Mouse (Mus musculus): Measurements from ENCODE around the gene Pbx3. TPM values are rescaled to one million over a fixed set of nuclear protein-coding genes. Genes with fewer than 3 reads are reported as not detected.

The Pbx3 gene
- polyA plus RNA-seq, 1 experiment from 2014 or later, result 87.4 TPM

GRCm38 (mm10) chr2:34157746-34158145, 215.2 kb downstream of the Pbx3 start:
- H3K4me3 ChIP-seq (ENCODE audit: low read depth, low read length), result no peak overlapping the region
- DNase-seq (ENCODE audit: low spot score), result no peak
- H3K9ac ChIP-seq (ENCODE audit: low read depth, low read length), result no peak overlapping the region
- ATAC-seq (ENCODE audit: low FRiP score), result no peak
- H3K9me3 ChIP-seq (ENCODE audit: control insufficient read depth, low read length), result no peaks in the 10 kb centered on the region
- 90% methylated on average over 3 of the region's 3 CpGs for WGBS
- no peaks in the 10 kb centered on the region for H3K36me3 ChIP-seq (ENCODE audit: control insufficient read depth, insufficient read depth, low read length)
- no peaks in the 10 kb centered on the region for H3K27me3 ChIP-seq (ENCODE audit: control insufficient read depth, insufficient read depth, low read length)
- no peak overlapping the region for H3K27ac ChIP-seq (ENCODE audit: low read depth, low read length)
- H3K4me2 ChIP-seq (replicated peaks; ENCODE audit: low read depth, low read length), result no peak overlapping the region
- no peaks in the 10 kb centered on the region for H3K4me1 ChIP-seq (replicated peaks; ENCODE audit: control insufficient read depth, insufficient read depth, low read length)

GRCm38 (mm10) chr2:34154833-34155232, 218.1 kb downstream of the Pbx3 start:
- no peak overlapping the region for H3K27ac ChIP-seq (ENCODE audit: low read depth, low read length)
- H3K9me3 ChIP-seq (ENCODE audit: control insufficient read depth, low read length), result no peaks in the 10 kb centered on the region
- ATAC-seq (ENCODE audit: low FRiP score), result no peak
- DNase-seq (ENCODE audit: low spot score), result no peak
- H3K4me3 ChIP-seq (ENCODE audit: low read depth, low read length), result no peak overlapping the region
- no peaks in the 10 kb centered on the region for H3K4me1 ChIP-seq (replicated peaks; ENCODE audit: control insufficient read depth, insufficient read depth, low read length)
- H3K36me3 ChIP-seq (ENCODE audit: control insufficient read depth, insufficient read depth, low read length), result no peaks in the 10 kb centered on the region
- WGBS, result 71% methylated on average over 5 of the region's 5 CpGs
- H3K9ac ChIP-seq (ENCODE audit: low read depth, low read length), result no peak overlapping the region
- no peaks in the 10 kb centered on the region for H3K27me3 ChIP-seq (ENCODE audit: control insufficient read depth, insufficient read depth, low read length)
- H3K4me2 ChIP-seq (replicated peaks; ENCODE audit: low read depth, low read length), result no peak overlapping the region

GRCm38 (mm10) chr2:34153336-34153735, 219.6 kb downstream of the Pbx3 start:
- H3K4me1 ChIP-seq (replicated peaks; ENCODE audit: control insufficient read depth, insufficient read depth, low read length), result no peaks in the 10 kb centered on the region
- H3K36me3 ChIP-seq (ENCODE audit: control insufficient read depth, insufficient read depth, low read length), result no peaks in the 10 kb centered on the region
- 73% methylated on average over 6 of the region's 6 CpGs for WGBS
- H3K4me2 ChIP-seq (replicated peaks; ENCODE audit: low read depth, low read length), result no peak overlapping the region
- H3K9me3 ChIP-seq (ENCODE audit: control insufficient read depth, low read length), result no peaks in the 10 kb centered on the region
- H3K27me3 ChIP-seq (ENCODE audit: control insufficient read depth, insufficient read depth, low read length), result no peaks in the 10 kb centered on the region
- H3K27ac ChIP-seq (ENCODE audit: low read depth, low read length), result no peak overlapping the region
- no peak for DNase-seq (ENCODE audit: low spot score)
- H3K4me3 ChIP-seq (ENCODE audit: low read depth, low read length), result no peak overlapping the region
- no peak overlapping the region for H3K9ac ChIP-seq (ENCODE audit: low read depth, low read length)
- ATAC-seq (ENCODE audit: low FRiP score), result no peak

GRCm38 (mm10) chr2:34150560-34150959, 222.4 kb downstream of the Pbx3 start:
- no peak overlapping the region for H3K9ac ChIP-seq (ENCODE audit: low read depth, low read length)
- DNase-seq (ENCODE audit: low spot score), result no peak
- no peak overlapping the region for H3K4me2 ChIP-seq (replicated peaks; ENCODE audit: low read depth, low read length)
- H3K4me1 ChIP-seq (replicated peaks; ENCODE audit: control insufficient read depth, insufficient read depth, low read length), result no peaks in the 10 kb centered on the region
- H3K27ac ChIP-seq (ENCODE audit: low read depth, low read length), result no peak overlapping the region
- H3K36me3 ChIP-seq (ENCODE audit: control insufficient read depth, insufficient read depth, low read length), result no peaks in the 10 kb centered on the region
- WGBS, result 92% methylated on average over 4 of the region's 4 CpGs
- no peak for ATAC-seq (ENCODE audit: low FRiP score)
- no peaks in the 10 kb centered on the region for H3K9me3 ChIP-seq (ENCODE audit: control insufficient read depth, low read length)
- no peak overlapping the region for H3K4me3 ChIP-seq (ENCODE audit: low read depth, low read length)
- no peaks in the 10 kb centered on the region for H3K27me3 ChIP-seq (ENCODE audit: control insufficient read depth, insufficient read depth, low read length)

- DNase-seq (ENCODE audit: low spot score) (no peak), ATAC-seq (ENCODE audit: low FRiP score) (no peak)
- Histone ChIP-seq H3K27ac (ENCODE audit: low read depth, low read length) (no peak overlapping the region), H3K9me3 (ENCODE audit: control insufficient read depth, low read length) (no peaks in the 10 kb centered on the region), H3K4me3 (ENCODE audit: low read depth, low read length) (no peak overlapping the region), H3K36me3 (ENCODE audit: control insufficient read depth, insufficient read depth, low read length) (no peaks in the 10 kb centered on the region), H3K9ac (ENCODE audit: low read depth, low read length) (no peak overlapping the region), H3K4me2 (replicated peaks; ENCODE audit: low read depth, low read length) (no peak overlapping the region), H3K4me1 (replicated peaks; ENCODE audit: control insufficient read depth, insufficient read depth, low read length) (no peaks in the 10 kb centered on the region), H3K27me3 (ENCODE audit: control insufficient read depth, insufficient read depth, low read length) (no peaks in the 10 kb centered on the region)
- WGBS, result 82% methylated on average over 7 of the region's 7 CpGs
Observed at GRCm38 (mm10) chr2:34148214-34148613, 224.7 kb downstream of the Pbx3 start.

- no peaks in the 10 kb centered on the region for H3K36me3 ChIP-seq (ENCODE audit: control insufficient read depth, insufficient read depth, low read length)
- no peak overlapping the region for H3K27ac ChIP-seq (ENCODE audit: low read depth, low read length)
- ATAC-seq (ENCODE audit: low FRiP score) (no peak), DNase-seq (ENCODE audit: low spot score) (no peak)
- H3K4me2 ChIP-seq (replicated peaks; ENCODE audit: low read depth, low read length), result no peak overlapping the region
- no peaks in the 10 kb centered on the region for H3K27me3 ChIP-seq (ENCODE audit: control insufficient read depth, insufficient read depth, low read length)
- H3K9ac ChIP-seq (ENCODE audit: low read depth, low read length), result no peak overlapping the region
- no peak overlapping the region for H3K4me3 ChIP-seq (ENCODE audit: low read depth, low read length)
- H3K9me3 ChIP-seq (ENCODE audit: control insufficient read depth, low read length), result no peaks in the 10 kb centered on the region
- 83% methylated on average over 14 of the region's 14 CpGs for WGBS
- H3K4me1 ChIP-seq (replicated peaks; ENCODE audit: control insufficient read depth, insufficient read depth, low read length), result no peaks in the 10 kb centered on the region
Observed at GRCm38 (mm10) chr2:34147476-34147875, 225.5 kb downstream of the Pbx3 start.

- DNase-seq (ENCODE audit: low spot score), result no peak
- ATAC-seq (ENCODE audit: low FRiP score), result no peak
- 87% methylated on average over 4 of the region's 4 CpGs for WGBS
Observed at GRCm38 (mm10) chr2:34147036-34147435, 225.9 kb downstream of the Pbx3 start.

GRCm38 (mm10) chr2:34146431-34146830, 226.5 kb downstream of the Pbx3 start:
- WGBS, result 74% methylated on average over 1 of the region's 1 CpGs
- H3K27me3 ChIP-seq (ENCODE audit: control insufficient read depth, insufficient read depth, low read length), result no peaks in the 10 kb centered on the region
- no peak for ATAC-seq (ENCODE audit: low FRiP score)

More at GRCm38 (mm10) chr2:34147036-34147435, 225.9 kb downstream of the Pbx3 start:
- Histone ChIP-seq H3K9ac (ENCODE audit: low read depth, low read length) (no peak overlapping the region), H3K36me3 (ENCODE audit: control insufficient read depth, insufficient read depth, low read length) (no peaks in the 10 kb centered on the region), H3K9me3 (ENCODE audit: control insufficient read depth, low read length) (no peaks in the 10 kb centered on the region), H3K4me1 (replicated peaks; ENCODE audit: control insufficient read depth, insufficient read depth, low read length) (no peaks in the 10 kb centered on the region), H3K4me2 (replicated peaks; ENCODE audit: low read depth, low read length) (no peak overlapping the region), H3K27me3 (ENCODE audit: control insufficient read depth, insufficient read depth, low read length) (no peaks in the 10 kb centered on the region), H3K4me3 (ENCODE audit: low read depth, low read length) (no peak overlapping the region), H3K27ac (ENCODE audit: low read depth, low read length) (no peak overlapping the region)

GRCm38 (mm10) chr2:34139470-34140158, 233.3 kb downstream of the Pbx3 start:
- 85% methylated on average over 5 of the region's 5 CpGs for WGBS
- DNase-seq (ENCODE audit: low spot score), result no peak
- no peak overlapping the region for H3K4me3 ChIP-seq (ENCODE audit: low read depth, low read length)
- H3K4me2 ChIP-seq (replicated peaks; ENCODE audit: low read depth, low read length), result no peak overlapping the region
- H3K27ac ChIP-seq (ENCODE audit: low read depth, low read length), result no peak overlapping the region
- no peaks in the 10 kb centered on the region for H3K4me1 ChIP-seq (replicated peaks; ENCODE audit: control insufficient read depth, insufficient read depth, low read length)
- no peaks in the 10 kb centered on the region for H3K9me3 ChIP-seq (ENCODE audit: control insufficient read depth, low read length)
- no peak overlapping the region for H3K9ac ChIP-seq (ENCODE audit: low read depth, low read length)
- no peak for ATAC-seq (ENCODE audit: low FRiP score)
- no peaks in the 10 kb centered on the region for H3K27me3 ChIP-seq (ENCODE audit: control insufficient read depth, insufficient read depth, low read length)
- no peaks in the 10 kb centered on the region for H3K36me3 ChIP-seq (ENCODE audit: control insufficient read depth, insufficient read depth, low read length)

More at GRCm38 (mm10) chr2:34146431-34146830, 226.5 kb downstream of the Pbx3 start:
- no peak overlapping the region for H3K4me2 ChIP-seq (replicated peaks; ENCODE audit: low read depth, low read length)
- no peak overlapping the region for H3K27ac ChIP-seq (ENCODE audit: low read depth, low read length)
- no peaks in the 10 kb centered on the region for H3K4me1 ChIP-seq (replicated peaks; ENCODE audit: control insufficient read depth, insufficient read depth, low read length)
- H3K4me3 ChIP-seq (ENCODE audit: low read depth, low read length), result no peak overlapping the region
- no peaks in the 10 kb centered on the region for H3K36me3 ChIP-seq (ENCODE audit: control insufficient read depth, insufficient read depth, low read length)
- no peak for DNase-seq (ENCODE audit: low spot score)
- H3K9ac ChIP-seq (ENCODE audit: low read depth, low read length), result no peak overlapping the region
- no peaks in the 10 kb centered on the region for H3K9me3 ChIP-seq (ENCODE audit: control insufficient read depth, low read length)
